Mouse (Mus musculus) stomach, adult 2 months (tissue): ENCODE data around the gene Krtap17-1. TPM values are rescaled to one million over a fixed set of nuclear protein-coding genes. Genes with fewer than 3 reads are reported as not detected.

Experiments
- polyA plus RNA-seq: library from polyadenylated mRNA; depleted of rRNA; stranded (reverse); fragments of >200 nt; gene quantifications from 2 replicates; pipeline ENCODE4 v1.2.3, GENCODE M21; 2012; rRNA removed

Gene Krtap17-1
- not detected in 2 replicates for polyA plus RNA-seq

DNA sequence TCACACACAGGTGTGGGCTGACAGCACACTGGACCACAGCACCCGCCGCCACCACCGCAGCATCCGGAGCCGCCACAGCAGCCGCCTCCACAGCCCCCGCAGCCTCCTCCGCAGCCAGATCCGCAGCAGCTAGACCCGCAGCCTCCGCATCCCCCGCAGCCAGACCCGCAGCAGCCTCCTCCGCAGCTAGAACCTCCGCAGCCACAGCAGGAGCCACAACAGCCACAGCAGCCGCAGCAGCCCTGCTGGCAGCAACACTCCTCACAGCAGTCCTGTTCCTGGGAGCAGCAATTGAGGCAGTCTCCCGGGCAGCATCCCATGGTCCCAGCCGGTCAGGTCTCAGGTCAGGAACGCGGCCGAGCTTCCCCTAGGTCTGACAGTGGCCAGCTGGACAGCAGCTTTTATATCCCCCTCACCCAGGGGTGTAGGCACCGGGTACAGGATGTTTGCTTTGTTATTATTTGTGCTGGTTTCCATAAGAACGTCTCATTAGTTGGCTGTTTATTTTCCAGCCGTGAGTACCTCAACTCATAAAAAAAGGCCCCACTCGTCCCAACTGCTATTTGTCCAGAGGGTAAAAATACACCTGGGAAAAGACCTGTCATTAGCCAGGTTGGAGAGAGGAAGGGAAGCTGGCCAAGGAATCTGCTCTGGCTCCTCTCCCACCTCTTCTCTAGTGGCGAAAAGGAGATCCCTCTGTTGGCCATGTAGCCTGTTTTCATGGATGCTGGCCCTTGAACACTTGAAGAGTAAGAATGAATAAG, at the start of gene Krtap17-1:
TSS of gene Krtap17-1 (minus strand) at position 375 of the 764 bp plus-strand sequence.

DNA sequence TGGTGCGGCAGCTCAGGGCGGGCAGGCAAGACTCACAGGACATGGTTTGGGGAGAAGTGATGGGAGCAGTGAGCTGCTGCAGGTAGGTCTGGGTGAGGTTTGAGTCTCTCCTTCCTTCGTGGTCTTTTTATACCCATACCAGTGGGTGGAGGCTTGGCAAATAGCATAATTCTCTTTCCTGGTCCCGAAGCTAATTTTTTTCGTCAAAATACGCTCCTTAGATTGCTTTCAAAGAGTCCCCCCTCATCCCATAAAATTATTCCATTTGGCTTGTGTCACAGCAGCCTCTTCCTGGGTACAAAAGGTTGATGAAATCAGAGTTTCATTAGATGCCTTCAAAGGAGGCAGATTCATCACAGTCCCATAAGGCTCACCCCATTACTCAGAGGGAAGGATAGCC, 47.7 kb upstream of the Krtap17-1 start, which contains the start of gene Krt34:
TSS of gene Krt34 (minus strand) at position 101 of the 400 bp plus-strand sequence.

DNA sequence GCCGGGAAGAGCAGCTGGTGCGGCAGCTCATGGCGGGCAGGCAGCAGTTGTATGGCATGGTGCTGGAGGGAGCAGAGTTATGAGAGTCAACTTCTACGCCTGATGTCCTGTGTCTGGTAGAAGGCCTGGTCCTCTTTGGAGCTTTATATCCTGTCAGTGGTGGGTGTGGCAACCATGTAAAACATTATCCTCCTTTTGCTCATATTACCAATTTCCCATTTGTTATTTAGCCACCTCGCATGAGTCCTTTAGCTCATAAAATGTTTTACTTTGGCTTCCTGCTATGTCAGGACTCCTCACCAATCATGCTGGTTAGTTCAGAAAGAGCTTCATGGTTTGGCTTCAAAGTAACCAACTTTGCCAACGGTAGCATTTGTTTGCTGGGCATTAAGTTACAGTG, 36.0 kb upstream of the Krtap17-1 start, which contains the start of gene Krt33b:
TSS of gene Krt33b (minus strand) at position 101 of the 400 bp plus-strand sequence.

DNA sequence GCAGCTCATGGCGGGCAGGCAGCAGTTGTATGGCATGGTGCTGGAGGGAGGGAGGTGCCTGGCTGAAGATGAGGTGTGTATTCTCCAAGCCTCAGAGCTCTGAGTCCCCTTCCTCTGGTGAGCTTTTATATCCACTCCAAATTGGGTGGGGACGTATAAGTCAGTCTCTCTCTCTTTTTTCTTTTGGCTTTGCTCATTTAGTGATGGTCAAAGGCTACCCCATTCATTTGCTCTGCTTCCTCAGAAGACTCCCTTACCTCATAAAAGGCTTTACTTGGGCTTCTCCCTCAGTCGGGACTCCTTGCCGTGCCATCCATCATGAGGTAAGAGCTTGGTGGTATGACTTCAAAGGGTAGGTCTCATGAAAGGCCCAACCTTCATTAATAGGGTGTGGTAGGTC, 22.3 kb upstream of the Krtap17-1 start, which contains the start of gene Krt33a:
TSS of gene Krt33a (minus strand) at position 101 of the 400 bp plus-strand sequence.

DNA sequence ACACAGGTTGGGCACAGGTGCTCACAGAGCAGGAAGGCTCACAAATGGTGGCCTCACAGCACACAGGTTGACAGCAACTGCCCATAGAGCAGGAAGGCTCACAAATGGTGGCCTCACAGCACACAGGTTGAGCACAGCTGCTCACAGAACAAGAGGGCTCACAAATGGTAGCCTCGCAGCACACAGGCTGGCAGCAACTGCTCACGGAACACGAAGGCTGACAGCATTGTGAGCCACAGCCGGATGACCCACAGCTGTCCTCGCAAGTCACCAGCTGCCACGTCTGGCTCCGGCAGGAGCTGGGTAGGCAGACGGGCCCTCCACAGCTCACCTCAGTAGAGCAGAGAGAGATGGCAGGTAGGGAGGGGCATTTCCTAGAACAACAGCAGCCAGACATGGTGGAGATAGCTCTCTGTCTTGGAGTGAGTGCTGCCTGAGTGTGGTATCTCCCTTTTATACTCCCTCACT, 7.6 kb downstream of the Krtap17-1 start, which contains the start of gene Krtap16-1:
TSS of gene Krtap16-1 (minus strand) at position 418 of the 468 bp plus-strand sequence.

DNA sequence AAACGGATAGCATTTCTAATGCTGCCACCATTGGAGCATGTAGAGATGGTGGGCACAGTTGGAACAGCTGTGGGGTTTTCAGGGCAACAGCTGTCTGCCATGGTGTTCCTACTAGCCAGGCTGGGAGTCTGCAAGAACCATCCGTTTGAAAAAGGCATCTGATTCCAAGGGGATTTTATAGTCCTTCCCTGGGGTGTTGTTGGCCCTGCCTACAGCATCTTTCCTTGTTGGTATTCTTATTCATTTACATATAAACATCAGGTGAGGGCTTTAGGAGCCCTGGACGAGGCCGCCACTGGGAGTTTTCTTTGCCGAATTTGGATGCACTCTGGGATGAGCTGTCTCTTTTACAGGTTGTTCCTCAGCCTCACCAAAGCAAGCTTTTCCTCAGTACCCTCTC, 14.8 kb downstream of the Krtap17-1 start, which contains the start of gene Krtap29-1:
TSS of gene Krtap29-1 (minus strand) at position 101 of the 400 bp plus-strand sequence.

DNA sequence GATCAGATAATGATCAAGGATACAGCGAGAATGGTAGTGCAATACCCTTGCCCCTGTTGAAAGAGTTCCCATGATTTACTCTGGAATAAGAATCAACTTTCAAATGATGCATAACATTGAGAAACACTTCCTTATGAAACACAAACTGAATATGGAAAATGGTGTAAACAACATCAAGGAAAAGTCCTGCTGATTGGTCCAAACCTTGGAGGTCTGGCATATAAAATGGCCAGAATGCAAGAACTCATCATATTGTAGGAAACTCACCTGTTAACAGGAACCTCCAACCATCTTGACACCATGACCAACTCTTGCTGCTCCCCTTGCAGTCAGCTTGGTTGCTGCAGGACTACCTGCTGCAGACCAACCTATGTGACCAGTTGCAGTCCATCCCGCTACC, 45.6 kb downstream of the Krtap17-1 start, which contains the start of gene Krtap9-5:
TSS of gene Krtap9-5 (plus strand) at position 301 of the 400 bp plus-strand sequence.

Other genes with a start within 250 kb of the Krtap17-1 start
- not detected in 2 replicates for gene Gm11595, start 221.1 kb downstream of the Krtap17-1 start, polyA plus RNA-seq
- gene Krtap4-8, start 213.3 kb downstream of the Krtap17-1 start, polyA plus RNA-seq, result not detected in 2 replicates
- gene Krtap4-9, start 208.8 kb downstream of the Krtap17-1 start, polyA plus RNA-seq, result not detected in 2 replicates
- gene Gm11596, start 200.5 kb downstream of the Krtap17-1 start, polyA plus RNA-seq, result not detected in 2 replicates
- not detected in 2 replicates for gene Gm11569, start 195.1 kb downstream of the Krtap17-1 start, polyA plus RNA-seq
- 0.25 TPM in 1 of 2 replicates, not detected in the other for gene Gm11554, start 189.5 kb downstream of the Krtap17-1 start, polyA plus RNA-seq
- gene Krtap4-13, start 184.1 kb downstream of the Krtap17-1 start, polyA plus RNA-seq, result 0.36 TPM in 1 of 2 replicates, not detected in the other
- not detected in 2 replicates for gene Gm11564, start 178.3 kb downstream of the Krtap17-1 start, polyA plus RNA-seq
- gene 2300003K06Rik, start 155.9 kb downstream of the Krtap17-1 start, polyA plus RNA-seq, result not detected in 2 replicates
- not detected in 2 replicates for gene Krtap4-16, start 142.4 kb downstream of the Krtap17-1 start, polyA plus RNA-seq
- not detected in 2 replicates for gene Gm11568, start 136.1 kb downstream of the Krtap17-1 start, polyA plus RNA-seq
- not detected in 2 replicates for gene Gm11559, start 129.5 kb downstream of the Krtap17-1 start, polyA plus RNA-seq
- not detected in 2 replicates for gene Krtap9-1, start 120.6 kb downstream of the Krtap17-1 start, polyA plus RNA-seq
- not detected in 2 replicates for gene Gm11567, start 114.8 kb downstream of the Krtap17-1 start, polyA plus RNA-seq
- gene Krtap31-1, start 86.1 kb downstream of the Krtap17-1 start, polyA plus RNA-seq, result not detected in 2 replicates
- not detected in 2 replicates for gene Gm11565, start 79.2 kb downstream of the Krtap17-1 start, polyA plus RNA-seq
- not detected in 2 replicates for gene Krtap31-2, start 57.7 kb downstream of the Krtap17-1 start, polyA plus RNA-seq
- not detected in 2 replicates for gene Krtap9-5, start 45.5 kb downstream of the Krtap17-1 start, polyA plus RNA-seq
- gene Krtap29-1, start 14.9 kb downstream of the Krtap17-1 start, polyA plus RNA-seq, result not detected in 2 replicates
- not detected in 2 replicates for gene Krtap16-1, start 7.4 kb downstream of the Krtap17-1 start, polyA plus RNA-seq
- not detected in 2 replicates for gene Krt33a, start 22.2 kb upstream of the Krtap17-1 start, polyA plus RNA-seq
- not detected in 2 replicates for gene Krt33b, start 35.9 kb upstream of the Krtap17-1 start, polyA plus RNA-seq
- not detected in 2 replicates for gene Krt34, start 47.6 kb upstream of the Krtap17-1 start, polyA plus RNA-seq
- 0.09 TPM in 1 of 2 replicates, not detected in the other for gene Krt31, start 56.6 kb upstream of the Krtap17-1 start, polyA plus RNA-seq
- 2.5 TPM in 2 replicates for gene Krt32, start 94.2 kb upstream of the Krtap17-1 start, polyA plus RNA-seq
- gene Krt35, start 102.2 kb upstream of the Krtap17-1 start, polyA plus RNA-seq, result 0.08 TPM in 1 of 2 replicates, not detected in the other
- 0.06 and 0.19 TPM in 2 replicates for gene Krt36, start 111.6 kb upstream of the Krtap17-1 start, polyA plus RNA-seq
- gene Krt13, start 127.6 kb upstream of the Krtap17-1 start, polyA plus RNA-seq, result 602 and 681 TPM in 2 replicates
- 7.7 and 17.9 TPM in 2 replicates for gene Krt15, start 141.9 kb upstream of the Krtap17-1 start, polyA plus RNA-seq
- 1,679 and 2,029 TPM in 2 replicates for gene Krt19, start 154.7 kb upstream of the Krtap17-1 start, polyA plus RNA-seq
- not detected in 2 replicates for gene Krt9, start 199.3 kb upstream of the Krtap17-1 start, polyA plus RNA-seq
- 147 and 161 TPM in 2 replicates for gene Krt14, start 213.6 kb upstream of the Krtap17-1 start, polyA plus RNA-seq